Mouse (Mus musculus) heart, embryonic 11.5 days (tissue): ENCODE data around the gene Blvra. TPM values are rescaled to one million over a fixed set of nuclear protein-coding genes. Genes with fewer than 3 reads are reported as not detected.
"Not testable (repeated sequence)": the region's sequence is repeated elsewhere in the genome, so short reads cannot be mapped to it uniquely, and the experiment has no call there.

ENCODE experiments used
- ATAC-seq: fragments of 200-750 bp; cut with Nextera tagmentation; replicated peaks from 2 replicates; pipeline ENCODE4 v1.8.0; 2017; ENCODE audit warnings: moderate library complexity; ENCODE audit not compliant: insufficient number of reproducible peaks, low FRiP score, low TSS enrichment
- H3K27ac ChIP-seq: fragments of 300-500 bp; sonication (generic); 2 replicates; pipeline ENCODE4 v1.5.1; 2014; ENCODE audit warnings: mild to moderate bottlenecking, low read depth, low read length
- H3K27me3 ChIP-seq: fragments of 300-500 bp; sonication (generic); 2 replicates; pipeline ENCODE4 v1.6.1; 2014; ENCODE audit warnings: mild to moderate bottlenecking, low read length, mixed read lengths; ENCODE audit not compliant: control insufficient read depth, insufficient read depth
- H3K36me3 ChIP-seq: fragments of 300-500 bp; sonication (generic); 2 replicates; pipeline ENCODE4 v1.6.1; 2014; ENCODE audit warnings: mild to moderate bottlenecking, low read length, moderate library complexity, mixed read lengths; ENCODE audit not compliant: control insufficient read depth, insufficient read depth
- H3K4me1 ChIP-seq: fragments of 300-500 bp; sonication (generic); 2 replicates; pipeline ENCODE4 v1.6.1; 2014; ENCODE audit warnings: low read length; ENCODE audit not compliant: control insufficient read depth, insufficient read depth
- H3K4me2 ChIP-seq: fragments of 300-500 bp; sonication (generic); 2 replicates; pipeline ENCODE4 v1.6.1; 2014; ENCODE audit warnings: mild to moderate bottlenecking, moderate library complexity
- H3K4me3 ChIP-seq: fragments of 300-500 bp; sonication (generic); 2 replicates; pipeline ENCODE4 v1.5.1; 2014; ENCODE audit warnings: low read depth, low read length
- H3K9ac ChIP-seq: fragments of 300-500 bp; sonication (generic); 2 replicates; pipeline ENCODE4 v1.6.1; 2014; ENCODE audit warnings: mild to moderate bottlenecking, low read depth, low read length, moderate library complexity
- H3K9me3 ChIP-seq: fragments of 300-500 bp; sonication (generic); replicated peaks from 2 replicates; pipeline ENCODE4 v1.6.1; 2016; ENCODE audit warnings: low read length; ENCODE audit not compliant: control insufficient read depth
- WGBS: fragments of 180-500 bp; shearing (Covaris S2); extraction: QIAGEN DNeasy Blood & Tissue Kit; methylation state at CpG from one replicate; pipeline ENCODE4 v1.1.7; 2014; ENCODE audit not compliant: insufficient replicate concordance; 5-methylcytosine and 5-hydroxymethylcytosine counted together
- polyA plus RNA-seq: library from polyadenylated mRNA; unstranded; fragments of >200 nt; fragmentation: Nextera tagmentation; extraction: Ambion mirVana; gene quantifications from 2 replicates; pipeline ENCODE4 v1.2.1, GENCODE M21; 2014

The Blvra gene
- polyA plus RNA-seq, 1 experiment from 2014 or later, result 43.4 TPM

- H3K9me3 ChIP-seq, result no peaks in the 10 kb centered on the region
- H3K9ac ChIP-seq, result no peak overlapping the region
Measured at GRCm38 (mm10) chr2:127077611-127078010, 7.1 kb downstream of the Blvra start.

DNA sequence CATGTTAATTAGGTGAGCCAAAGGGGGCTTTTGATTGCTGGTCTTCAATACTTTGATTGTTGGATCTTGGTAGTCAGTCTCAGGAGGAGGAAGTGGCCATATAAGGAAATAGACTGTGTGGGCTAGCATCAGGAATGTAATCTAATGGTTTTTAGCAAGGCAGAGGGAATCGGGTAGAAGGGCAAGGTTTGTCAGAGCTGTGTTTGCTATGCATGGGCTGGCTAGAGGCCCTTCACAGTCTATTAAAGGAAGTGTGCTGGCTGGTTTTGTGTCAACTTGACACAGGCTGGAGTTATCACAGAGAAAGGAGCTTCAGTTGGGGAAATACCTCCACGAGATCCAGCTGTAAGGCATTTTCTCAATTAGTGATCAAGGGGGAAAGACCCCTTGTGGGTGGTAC, 8.6 kb downstream of the Blvra start:
- H3K27me3 ChIP-seq, H3K27ac ChIP-seq, H3K9me3 ChIP-seq, H3K9ac ChIP-seq, ATAC-seq, H3K4me1 ChIP-seq, H3K36me3 ChIP-seq, H3K4me3 ChIP-seq, H3K4me2 ChIP-seq: not testable (repeated sequence)
- 66% methylated on average over 2 of the region's 2 CpGs for WGBS

More at GRCm38 (mm10) chr2:127077611-127078010, 7.1 kb downstream of the Blvra start:
- Histone ChIP-seq H3K4me3 (no peak overlapping the region), H3K36me3 (no peaks in the 10 kb centered on the region), H3K27me3 (no peaks in the 10 kb centered on the region), H3K4me2 (no peak overlapping the region), H3K27ac (no peak overlapping the region), H3K4me1 (no peaks in the 10 kb centered on the region)
- 70% methylated on average over 9 of the region's 9 CpGs for WGBS
- no peak for ATAC-seq

- H3K9me3 ChIP-seq, result no peaks in the 10 kb centered on the region
- no peaks in the 10 kb centered on the region for H3K4me1 ChIP-seq
- H3K27me3 ChIP-seq, result no peaks in the 10 kb centered on the region
- no peak overlapping the region for H3K9ac ChIP-seq
- H3K27ac ChIP-seq, result no peak overlapping the region
- no peak for ATAC-seq
- WGBS, result 84% methylated on average over 11 of the region's 11 CpGs
- no peaks in the 10 kb centered on the region for H3K36me3 ChIP-seq
- H3K4me2 ChIP-seq, result no peak overlapping the region
- H3K4me3 ChIP-seq, result no peak overlapping the region
Measured at GRCm38 (mm10) chr2:127079881-127080590, 9.6 kb downstream of the Blvra start.

- Histone ChIP-seq H3K36me3 (no peaks in the 10 kb centered on the region), H3K4me3 (no peak overlapping the region), H3K4me1 (no peaks in the 10 kb centered on the region), H3K4me2 (no peak overlapping the region), H3K9ac (no peak overlapping the region), H3K27me3 (no peaks in the 10 kb centered on the region), H3K27ac (no peak overlapping the region), H3K9me3 (no peaks in the 10 kb centered on the region)
- WGBS, result 73% methylated on average over 11 of the region's 11 CpGs
- no peak for ATAC-seq
Measured at GRCm38 (mm10) chr2:127080591-127081218, 10.2 kb downstream of the Blvra start.

DNA sequence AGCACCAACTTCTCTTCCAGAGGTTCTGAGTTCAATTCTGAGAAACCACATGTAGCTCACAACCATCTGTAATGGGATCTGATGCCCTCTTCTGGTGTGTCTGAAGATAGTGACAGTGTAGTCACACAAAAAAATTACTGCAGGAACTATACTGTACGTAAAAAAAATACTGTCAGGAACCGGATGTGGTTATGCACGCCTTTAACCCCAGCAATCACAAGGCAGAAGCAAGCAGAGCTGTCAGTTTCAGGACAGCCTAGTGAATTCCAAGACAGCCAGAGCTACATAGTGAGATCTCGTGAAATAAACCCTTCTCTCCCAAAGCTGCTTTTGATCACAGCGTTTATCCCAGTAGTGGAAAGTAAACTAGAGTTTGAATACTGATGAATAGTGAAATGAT, 15.8 kb downstream of the Blvra start:
- H3K9ac ChIP-seq, result no peak overlapping the region
- H3K4me3 ChIP-seq, result no peak overlapping the region
- H3K4me1 ChIP-seq, result no peaks in the 10 kb centered on the region
- H3K27me3 ChIP-seq, result no peaks in the 10 kb centered on the region
- H3K4me2 ChIP-seq, result no peak overlapping the region
- no peaks in the 10 kb centered on the region for H3K9me3 ChIP-seq
- H3K36me3 ChIP-seq, result peaks cover 3% of the 10 kb centered on the region; the same call in 1 of the 2 replicates
- no peak for ATAC-seq
- no peak overlapping the region for H3K27ac ChIP-seq
- whole genome bisulfite sequencing, result 85% methylated on average over 5 of the region's 5 CpGs

GRCm38 (mm10) chr2:127090151-127090550, 19.7 kb downstream of the Blvra start:
- not testable (repeated sequence) for H3K9ac ChIP-seq, H3K9me3 ChIP-seq, H3K36me3 ChIP-seq, H3K4me1 ChIP-seq, H3K4me2 ChIP-seq, ATAC-seq, H3K27me3 ChIP-seq, H3K4me3 ChIP-seq, H3K27ac ChIP-seq

GRCm38 (mm10) chr2:127092000-127092399, 21.5 kb downstream of the Blvra start:
- H3K9ac ChIP-seq, result no peak overlapping the region
- no peak for ATAC-seq
- H3K27me3 ChIP-seq, result no peaks in the 10 kb centered on the region
- no peaks in the 10 kb centered on the region for H3K4me1 ChIP-seq
- WGBS, result 52% methylated on average over 8 of the region's 8 CpGs
- H3K4me2 ChIP-seq, result no peak overlapping the region
- H3K9me3 ChIP-seq, result no peaks in the 10 kb centered on the region
- no peak overlapping the region for H3K4me3 ChIP-seq
- H3K27ac ChIP-seq, result no peak overlapping the region
- H3K36me3 ChIP-seq, result peaks cover under 1% of the 10 kb centered on the region; the same call in 1 of the 2 replicates

- H3K27ac ChIP-seq, result no peak overlapping the region
- 95% methylated on average over 4 of the region's 4 CpGs for WGBS
Measured at GRCm38 (mm10) chr2:127108986-127109385, 38.5 kb downstream of the Blvra start.

More at GRCm38 (mm10) chr2:127108986-127109385, 38.5 kb downstream of the Blvra start:
- Histone ChIP-seq H3K4me1 (no peaks in the 10 kb centered on the region), H3K9me3 (no peaks in the 10 kb centered on the region), H3K27me3 (no peaks in the 10 kb centered on the region), H3K9ac (no peak overlapping the region), H3K36me3 (peaks cover 57% of the 10 kb centered on the region), H3K4me3 (no peak overlapping the region), H3K4me2 (no peak overlapping the region)
- no peak for ATAC-seq
